Mouse (Mus musculus) monocyte, adult 2 months (primary cell): ENCODE measurements around the gene Bpifa5.
"Not testable (repeated sequence)": the region's sequence is repeated elsewhere in the genome, so short reads cannot be mapped to it uniquely, and the experiment has no call there.

Experiments
- DNase-seq, 2 experiments: peaks; one replicate each; pipeline ENCODE4 v3.0.0; 2022; ENCODE audit warnings: low spot score in 2 of 2, low read depth in 1 of 2

Bpifa5 gene

DNA sequence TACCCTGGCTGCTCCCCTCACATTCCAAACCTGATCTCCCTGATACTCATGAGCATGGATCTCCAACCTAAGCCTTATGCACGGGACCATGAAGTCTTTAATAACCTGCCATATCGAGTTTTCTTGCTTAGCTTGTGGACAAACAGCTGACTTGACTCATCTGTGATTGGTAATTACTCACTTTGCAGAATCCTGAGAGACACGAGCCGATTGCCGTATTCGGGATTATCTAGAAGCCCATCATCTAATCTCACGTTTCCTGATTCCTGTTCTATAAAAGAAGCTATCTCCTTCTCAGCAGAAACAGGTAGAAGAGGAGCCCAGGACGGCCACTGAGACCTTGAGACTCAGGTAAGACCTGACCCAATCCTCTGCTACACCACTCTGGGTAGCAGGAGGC is at the start of gene Bpifa5:
Bpifa5 (plus strand) TSS at position 301 of the 400 bp plus-strand sequence.
- DNase-seq = no peak

DNA sequence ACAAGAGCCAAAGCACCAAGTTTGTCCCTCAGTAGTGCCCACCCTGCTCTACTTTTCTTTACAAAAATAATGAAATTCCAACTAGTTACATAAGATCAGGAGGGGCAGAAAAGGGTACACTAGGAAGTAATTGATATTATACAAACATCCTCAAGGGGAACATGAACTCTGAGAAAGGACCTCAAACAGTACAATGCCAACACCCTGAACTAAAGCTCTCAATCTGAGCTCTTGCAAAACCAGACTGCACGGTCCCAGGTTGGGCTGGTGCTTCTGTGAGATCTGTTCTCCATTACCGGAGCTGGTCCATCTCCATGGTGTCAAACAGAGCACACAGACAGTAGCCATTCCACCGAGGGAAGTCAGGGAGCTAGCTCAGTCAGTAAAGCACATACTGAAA is 45.0 kb upstream of the Bpifa5 start:
- DNase-seq = no peak

DNA sequence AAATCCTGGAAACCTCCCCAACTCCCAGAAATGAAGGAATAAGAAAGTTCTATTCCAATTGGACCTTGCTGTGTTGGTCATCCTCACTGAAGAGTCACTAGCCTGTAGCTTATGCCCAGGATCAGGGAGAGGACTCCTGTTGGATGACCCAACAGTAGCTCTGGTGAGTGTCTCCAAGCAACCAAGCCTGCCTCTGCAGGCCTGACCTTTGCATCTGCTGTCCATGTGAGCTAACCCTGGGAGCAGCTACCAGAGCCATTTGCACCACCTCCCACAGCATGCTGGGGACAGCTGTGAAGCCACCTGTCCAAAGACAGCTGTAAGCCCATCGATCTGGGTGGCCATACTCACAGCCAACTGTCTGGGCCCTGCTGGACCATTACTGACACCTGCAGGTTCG is 32.3 kb upstream of the Bpifa5 start, which contains the start of gene Bpifa3:
Bpifa3 (plus strand) TSS at position 217 of the 400 bp plus-strand sequence.
- no peak for DNase-seq

GRCm38 (mm10) chr2:154142580-154142979 is 19.8 kb upstream of the Bpifa5 start, which contains the start of gene Bpifa1:
Gene Bpifa1, plus strand, starts transcription at chr2:154142880.
- no peak for DNase-seq

DNA sequence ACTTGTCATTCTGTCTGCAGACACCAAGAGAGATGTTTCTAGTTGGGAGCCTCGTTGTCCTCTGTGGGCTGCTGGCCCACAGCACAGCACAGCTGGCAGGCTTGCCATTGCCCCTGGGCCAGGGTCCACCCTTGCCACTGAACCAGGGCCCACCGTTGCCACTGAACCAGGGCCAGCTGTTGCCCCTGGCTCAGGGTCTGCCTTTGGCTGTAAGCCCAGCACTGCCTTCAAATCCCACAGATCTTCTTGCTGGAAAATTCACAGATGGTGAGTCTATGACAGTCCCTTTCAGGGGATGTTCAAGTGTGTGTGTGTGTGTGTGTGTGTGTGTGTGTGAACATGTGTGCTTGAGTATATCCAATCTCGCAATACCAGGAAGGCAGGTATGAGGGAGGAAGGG is 18.7 kb upstream of the Bpifa5 start:
- DNase-seq = no peak

- DNase-seq = no peak
These were observed 14.9 kb upstream of the Bpifa5 start for GRCm38 (mm10) chr2:154147496-154147895.

DNA sequence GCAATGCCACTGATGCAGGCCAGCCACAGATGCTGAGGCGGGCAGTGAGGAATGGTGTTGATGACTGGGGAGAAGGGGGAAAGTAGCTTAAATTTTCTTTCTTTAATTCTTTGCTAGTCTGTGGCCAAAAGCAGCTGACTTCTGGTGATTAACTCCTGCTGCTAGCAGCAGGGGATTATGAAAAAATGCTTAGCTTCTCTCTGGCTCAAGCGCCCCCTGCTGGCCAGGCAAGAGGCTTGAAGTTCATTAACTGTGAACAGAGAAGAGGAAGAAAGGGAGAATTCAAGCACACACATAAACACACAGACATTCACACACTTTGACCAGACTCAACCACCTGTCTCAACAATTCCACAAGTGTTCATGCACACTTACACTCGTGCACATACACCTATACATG is 4.0 kb upstream of the Bpifa5 start:
- no peak for DNase-seq

GRCm38 (mm10) chr2:154163306-154163705 is 899 bp downstream of the Bpifa5 start:
- DNase-seq = no peak

- no peak for DNase-seq
These were observed 6.8 kb downstream of the Bpifa5 start for GRCm38 (mm10) chr2:154169172-154169571.

GRCm38 (mm10) chr2:154171621-154172020 is 9.2 kb downstream of the Bpifa5 start:
- no peak for DNase-seq

DNA sequence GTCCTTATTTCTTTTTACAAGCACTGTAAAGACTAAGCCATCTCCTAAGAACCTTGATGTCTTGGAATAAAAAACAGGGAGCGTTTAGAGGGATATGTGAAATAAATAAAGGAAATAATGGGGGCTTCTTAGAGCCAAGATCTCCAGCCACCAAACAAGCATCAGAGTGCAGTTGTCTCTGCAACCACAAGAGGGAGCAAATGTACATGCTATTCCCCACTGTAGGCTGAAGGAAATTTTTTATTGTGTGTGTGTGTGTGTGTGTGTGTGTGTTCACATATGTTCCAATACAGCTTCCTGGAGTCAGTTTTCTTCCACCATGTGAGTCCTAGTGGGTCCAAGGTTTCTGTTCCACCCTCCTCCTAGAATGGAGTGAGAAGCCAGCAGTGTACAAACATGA is 10.9 kb downstream of the Bpifa5 start:
- no peak for DNase-seq

DNA sequence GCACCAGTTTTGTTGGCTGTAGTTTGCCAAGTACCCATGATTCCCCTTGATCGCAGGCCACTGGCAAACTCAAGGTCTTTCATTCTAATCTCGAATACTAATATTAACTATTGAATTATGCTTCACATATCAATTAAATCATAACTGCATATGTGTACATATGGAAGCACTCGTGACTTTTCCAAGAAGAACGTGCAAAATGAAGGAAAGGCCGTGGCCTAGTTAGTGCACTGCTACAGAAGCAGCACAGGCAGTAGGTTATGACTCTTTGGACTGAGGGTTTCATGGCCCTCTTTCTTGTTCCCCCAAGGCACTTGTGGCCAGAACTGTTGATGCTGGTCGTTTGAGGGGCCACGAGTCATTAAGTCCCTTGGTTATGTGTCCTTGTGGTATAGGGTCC is 19.5 kb downstream of the Bpifa5 start:
- DNase-seq = not testable (repeated sequence)

- DNase-seq = not testable (repeated sequence)
These were observed 20.7 kb downstream of the Bpifa5 start for GRCm38 (mm10) chr2:154183061-154183460.

DNA sequence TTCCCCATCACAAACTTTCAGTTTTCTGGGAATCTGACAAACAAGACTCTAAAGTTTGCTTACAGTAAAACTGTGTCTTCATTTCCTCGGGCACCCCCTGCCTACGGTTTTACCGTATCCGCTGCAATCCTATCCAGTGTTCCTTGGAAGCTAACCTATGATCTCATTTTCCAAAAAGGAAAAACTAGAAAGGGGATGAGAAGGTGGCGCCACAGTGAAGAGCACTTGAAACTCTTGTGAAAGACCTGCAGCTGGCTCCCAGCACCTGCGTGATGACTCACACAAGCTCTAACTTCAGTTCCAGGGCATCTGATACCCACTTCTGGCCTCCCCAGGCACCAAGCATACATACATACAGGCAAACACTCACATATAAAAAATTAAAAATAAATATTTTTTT is 22.9 kb downstream of the Bpifa5 start:
- DNase-seq = no peak

DNA sequence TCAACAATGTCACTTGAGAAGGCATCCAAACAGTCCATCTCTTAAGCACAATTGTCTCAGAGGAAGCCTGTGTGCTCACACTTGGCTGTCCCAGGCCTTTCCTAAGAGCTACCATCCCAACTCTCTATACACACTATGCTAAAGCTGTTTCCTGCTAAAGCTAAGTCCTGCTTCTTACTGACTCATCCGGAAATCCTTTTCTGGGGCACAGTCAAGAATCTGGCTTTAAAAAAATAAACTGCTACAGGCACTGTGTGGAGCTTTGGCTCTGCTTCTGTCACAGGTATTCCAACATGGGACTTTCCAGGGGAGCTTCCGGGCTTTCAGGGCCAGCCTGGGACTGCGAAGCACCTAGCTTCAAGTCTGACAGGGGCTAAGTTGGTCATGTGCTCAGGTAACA is 23.3 kb downstream of the Bpifa5 start:
- DNase-seq = no peak

DNA sequence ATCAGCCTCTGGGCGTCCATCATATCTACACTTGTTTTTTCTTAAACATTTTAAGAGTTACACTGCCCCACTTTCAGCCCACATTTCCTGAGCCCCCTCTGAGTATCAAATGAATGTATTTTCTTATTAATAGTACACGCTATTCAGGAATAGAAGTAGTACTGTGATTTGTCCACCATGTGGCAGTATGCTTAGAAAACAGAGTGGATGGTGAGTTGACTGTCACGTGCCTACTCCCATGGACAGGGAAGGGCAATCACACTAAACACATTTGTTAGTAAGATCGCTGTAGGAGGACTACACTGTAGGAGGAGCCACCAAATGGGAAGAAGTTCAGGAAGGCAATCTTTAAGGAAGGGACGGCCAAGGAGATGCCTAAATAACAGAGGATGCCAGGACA is 25.1 kb downstream of the Bpifa5 start:
- DNase-seq = no peak

DNA sequence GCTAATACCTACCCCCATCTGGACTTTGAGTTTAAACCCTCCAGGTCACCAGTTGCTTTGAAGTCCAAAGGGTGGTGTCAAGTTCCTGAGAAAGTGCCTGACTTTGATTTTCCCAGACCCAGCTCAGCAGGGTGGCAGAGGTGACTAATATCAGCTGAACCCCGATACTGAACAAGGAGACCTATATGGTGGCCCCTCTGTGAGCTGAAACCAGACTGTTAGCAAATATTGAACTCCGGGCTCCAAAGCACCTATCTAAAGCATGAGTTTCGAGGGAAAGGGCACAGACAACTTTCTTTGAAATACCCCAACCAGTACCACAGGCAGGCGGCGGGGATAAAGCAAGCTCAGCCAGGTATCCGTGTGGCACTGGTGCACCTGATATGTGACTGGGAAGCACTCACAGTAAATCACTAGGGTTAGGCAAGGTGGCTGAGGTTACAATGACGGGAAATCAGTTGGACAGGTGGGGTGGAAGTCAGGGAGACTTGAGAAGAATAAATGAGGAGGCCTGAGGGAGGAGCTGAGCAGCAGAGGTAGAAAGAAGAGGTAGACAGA is 27.5 kb downstream of the Bpifa5 start:
- no peak for DNase-seq

- DNase-seq = no peak
These were observed 28.3 kb downstream of the Bpifa5 start, which contains the start of gene Bpifb1 for GRCm38 (mm10) chr2:154190546-154191258. Gene Bpifb1, plus strand, starts transcription at chr2:154190818.

DNA sequence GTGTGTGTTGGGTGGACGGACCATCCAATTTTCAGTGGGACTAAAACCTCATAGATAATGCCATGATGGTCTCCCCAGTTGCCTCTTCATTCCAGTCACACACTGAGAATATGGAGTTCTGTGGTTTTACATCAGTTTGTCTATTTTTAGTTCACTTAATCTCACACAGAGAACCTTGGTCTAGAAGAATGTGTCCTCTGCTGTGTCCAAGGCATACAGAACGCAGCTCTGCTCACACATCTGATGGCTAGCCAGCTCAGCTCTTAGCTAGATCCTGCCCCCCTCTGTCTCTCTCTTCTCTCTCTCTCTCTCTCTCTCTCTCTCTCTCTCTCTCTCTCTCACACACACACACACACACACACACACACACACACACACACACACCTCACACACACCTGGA is 29.7 kb downstream of the Bpifa5 start:
- DNase-seq = no peak

GRCm38 (mm10) chr2:154193071-154193470 is 30.7 kb downstream of the Bpifa5 start:
- DNase-seq = no peak

- DNase-seq = no peak
These were observed 31.6 kb downstream of the Bpifa5 start for GRCm38 (mm10) chr2:154193994-154194504.

GRCm38 (mm10) chr2:154197036-154197435 is 34.6 kb downstream of the Bpifa5 start:
- DNase-seq = no peak

DNA sequence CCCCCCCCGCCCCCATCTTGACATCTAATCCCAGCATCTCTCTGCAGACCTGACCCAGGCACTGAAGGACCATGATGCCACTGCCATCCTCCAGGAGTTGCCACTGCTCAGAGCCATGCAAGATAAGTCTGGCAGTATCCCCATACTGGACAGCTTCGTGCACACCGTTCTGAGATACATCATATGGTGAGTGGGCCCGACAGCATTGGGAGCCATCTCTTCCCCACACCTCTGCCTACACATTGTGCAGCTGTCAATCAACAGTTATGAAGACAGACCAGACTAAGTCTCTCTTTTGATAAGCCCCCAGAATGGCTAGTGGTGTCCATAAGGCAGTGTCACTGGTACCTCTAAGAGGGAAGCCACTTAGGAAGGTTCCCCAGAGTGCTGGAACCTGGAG is 42.2 kb downstream of the Bpifa5 start:
- no peak for DNase-seq
